In the genomic region with DNA sequence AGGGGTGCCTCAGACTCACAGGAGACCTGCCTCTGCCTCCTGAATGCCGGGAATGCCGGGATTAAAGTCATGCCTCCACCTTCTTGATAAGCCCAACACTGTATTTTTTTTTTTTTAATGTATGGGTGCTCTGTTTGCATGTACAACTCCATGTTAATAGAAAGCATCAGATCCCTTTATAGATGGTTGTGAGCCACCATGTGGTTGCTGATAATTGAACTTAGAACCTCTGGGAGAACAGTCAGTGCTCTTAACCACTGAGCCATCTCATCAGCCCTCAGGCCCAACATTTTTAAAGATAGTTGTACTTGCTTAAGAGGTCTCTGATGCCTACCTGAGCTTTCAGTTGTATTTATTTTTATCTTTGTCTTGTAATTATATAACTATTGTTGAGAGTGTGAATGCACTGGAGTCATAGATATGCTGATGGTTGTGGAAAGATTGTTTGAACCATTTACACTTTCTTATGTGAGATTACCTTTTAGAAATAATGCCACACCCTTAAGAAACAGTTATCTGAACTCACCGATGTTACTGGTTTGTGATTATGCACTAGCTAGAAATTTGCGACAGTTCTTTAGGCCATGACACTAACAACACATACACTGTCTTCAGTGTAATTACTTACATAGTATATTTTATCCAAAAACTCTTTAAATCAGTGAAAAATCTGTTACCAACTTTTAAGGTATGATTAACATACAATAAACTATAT, we compare ENCODE assay signal across 21 mouse cellular contexts.
"Had no signal": no experiment of that assay in that cellular context is flagged by ENCODE, and none has a peak within 500 bp of the region (broad histone marks: within the 10 kb centered on the region; RNA-seq: fewer than 3 reads in every experiment).

No protein-coding gene starts in this region.

- H3K36me3 ChIP-seq: midbrain, embryonic 13.5 days; neural tube, embryonic 13.5 days had no signal

- DNase-seq: kidney, adult 2 months; kidney, postnatal 36 days; layer of hippocampus, postnatal 36 days; left cerebral cortex, postnatal 4 days; lung, adult 2 months; lung, postnatal 14 days; lung, postnatal 4 days; retina, postnatal 1 day; thymus, adult 18-20 months; thymus, postnatal 36 days had no signal

- H3K9ac ChIP-seq: limb, embryonic 12.5 days; limb, embryonic 15.5 days; midbrain, embryonic 13.5 days; neural tube, embryonic 13.5 days had no signal

- H3K27ac ChIP-seq: kidney, postnatal 0 days; left cerebral cortex, adult 2 months; limb, embryonic 12.5 days; limb, embryonic 15.5 days; midbrain, embryonic 10.5 days; midbrain, embryonic 13.5 days; neural tube, embryonic 13.5 days had no signal

- H3K4me2 ChIP-seq: limb, embryonic 12.5 days; limb, embryonic 15.5 days; midbrain, embryonic 13.5 days; neural tube, embryonic 13.5 days had no signal

- H3K4me3 ChIP-seq: left cerebral cortex, adult 2 months; limb, embryonic 12.5 days; limb, embryonic 15.5 days; midbrain, embryonic 10.5 days; midbrain, embryonic 13.5 days; myocyte; neural tube, embryonic 13.5 days had no signal

- ATAC-seq: inflammation-experienced regulatory T-cells, adult 6 months; intestine, postnatal 0 days; midbrain, embryonic 13.5 days; midbrain, embryonic 16.5 days had no signal

- H3K9me3 ChIP-seq: limb, embryonic 12.5 days; limb, embryonic 15.5 days; midbrain, embryonic 10.5 days; midbrain, embryonic 13.5 days; neural tube, embryonic 13.5 days had no signal

- H3K4me1 ChIP-seq: limb, embryonic 12.5 days; limb, embryonic 15.5 days; midbrain, embryonic 10.5 days; midbrain, embryonic 13.5 days; neural tube, embryonic 13.5 days had no signal

- H3K27me3 ChIP-seq: limb, embryonic 12.5 days; limb, embryonic 15.5 days; midbrain, embryonic 13.5 days; neural tube, embryonic 13.5 days had no signal
